Mouse (Mus musculus): ENCODE data around the gene Id1.

Gene Id1

GRCm38 (mm10) chr2:152723651-152724331 is 12.3 kb upstream of the Id1 start:
- in situ Hi-C loops (cut with MboI, MseI): no loop called here

- in situ Hi-C loops (cut with MboI, MseI): no loop called here
These were observed 11.7 kb upstream of the Id1 start for GRCm38 (mm10) chr2:152724332-152724723.

GRCm38 (mm10) chr2:152725178-152725750 is 10.8 kb upstream of the Id1 start:
- in situ Hi-C loops (cut with MboI, MseI): no loop called here

- in situ Hi-C loops (cut with MboI, MseI): no loop called here
These were observed 9.8 kb upstream of the Id1 start for GRCm38 (mm10) chr2:152726213-152726612.

GRCm38 (mm10) chr2:152726751-152727335 is 9.2 kb upstream of the Id1 start:
- in situ Hi-C loops (cut with MboI, MseI): no loop called here

- in situ Hi-C loops (cut with MboI, MseI): no loop called here
These were observed 8.1 kb upstream of the Id1 start for GRCm38 (mm10) chr2:152727795-152728510.

- in situ Hi-C loops (cut with MboI, MseI): no loop called here
These were observed 7.5 kb upstream of the Id1 start for GRCm38 (mm10) chr2:152728594-152728993.

- in situ Hi-C loops (cut with MboI, MseI): no loop called here
These were observed 6.9 kb upstream of the Id1 start for GRCm38 (mm10) chr2:152729013-152729635.

GRCm38 (mm10) chr2:152729636-152730020 is 6.4 kb upstream of the Id1 start:
- in situ Hi-C loops (cut with MboI, MseI): no loop called here

GRCm38 (mm10) chr2:152733201-152733600 is 2.9 kb upstream of the Id1 start:
- in situ Hi-C loops (cut with MboI, MseI): no loop called here

- in situ Hi-C loops (cut with MboI, MseI): no loop called here
These were observed 1.6 kb upstream of the Id1 start for GRCm38 (mm10) chr2:152734501-152734900.

- in situ Hi-C loops (cut with MboI, MseI): no loop called here
These were observed 1.1 kb upstream of the Id1 start for GRCm38 (mm10) chr2:152734984-152735383.

- in situ Hi-C loops (cut with MboI, MseI): no loop called here
These were observed 697 bp downstream of the Id1 start for GRCm38 (mm10) chr2:152736748-152737147.

GRCm38 (mm10) chr2:152737306-152738221 is 1.5 kb downstream of the Id1 start:
- in situ Hi-C loops (cut with MboI, MseI): no loop called here

- in situ Hi-C loops (cut with MboI, MseI): no loop called here
These were observed 2.3 kb downstream of the Id1 start for GRCm38 (mm10) chr2:152738341-152738740.

GRCm38 (mm10) chr2:152739031-152739841 is 3.2 kb downstream of the Id1 start:
- in situ Hi-C loops (cut with MboI, MseI): no loop called here

GRCm38 (mm10) chr2:152739842-152740260 is 3.8 kb downstream of the Id1 start:
- in situ Hi-C loops (cut with MboI, MseI): no loop called here

- in situ Hi-C loops (cut with MboI, MseI): no loop called here
These were observed 4.4 kb downstream of the Id1 start for GRCm38 (mm10) chr2:152740490-152740889.

- in situ Hi-C loops (cut with MboI, MseI): no loop called here
These were observed 5.3 kb downstream of the Id1 start for GRCm38 (mm10) chr2:152741153-152742041.
